Mouse (Mus musculus): ENCODE data around the gene Slc30a7. TPM values are rescaled to one million over a fixed set of nuclear protein-coding genes. Genes with fewer than 3 reads are reported as not detected.

Gene Slc30a7
- total and polyA plus RNA-seq, 2 experiments = 5.8 to 11.2 TPM

DNA sequence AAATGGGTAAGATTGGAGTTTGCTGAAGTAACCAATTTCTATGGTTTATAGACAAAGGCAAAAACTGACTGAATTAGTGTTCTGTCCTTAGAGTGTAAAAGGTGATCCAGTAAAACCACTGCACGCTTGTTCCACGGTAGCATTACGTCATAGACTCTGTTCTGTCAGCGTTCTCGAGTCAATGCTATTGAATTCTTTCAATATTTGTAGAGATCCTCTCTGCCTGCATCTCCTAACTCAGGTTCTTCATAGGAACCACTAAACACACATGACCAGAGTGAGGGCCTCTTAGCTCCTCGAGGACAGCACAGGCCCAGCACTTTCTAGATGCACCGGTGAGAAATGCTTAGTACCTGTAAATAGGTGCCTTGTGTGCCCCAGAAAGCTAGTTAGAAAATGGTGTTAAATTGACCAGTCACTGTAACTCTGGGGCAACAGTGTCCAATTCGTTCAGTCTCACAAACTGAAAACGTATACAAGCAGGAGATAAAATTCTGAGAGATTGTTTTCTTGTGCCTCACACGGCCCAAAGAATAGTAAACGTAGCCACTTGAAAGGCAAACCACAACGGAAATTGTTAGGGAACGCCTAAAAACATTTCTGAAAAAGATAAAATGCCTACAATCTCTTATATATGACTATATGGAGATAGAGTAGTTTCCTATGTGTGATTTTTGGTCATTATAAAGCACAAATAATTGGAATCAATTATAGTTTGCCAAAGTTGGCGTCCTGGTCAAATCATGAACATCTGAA lies 35.1 kb downstream of the Slc30a7 start:
- Histone ChIP-seq H3K4me1 (ENCODE audit: control insufficient read depth, insufficient read depth, low read length) (no peaks in the 10 kb centered on the region), H3K36me3 (ENCODE audit: control insufficient read depth, insufficient read depth, low read length) (peaks cover 24% of the 10 kb centered on the region), H3K79me2 (ENCODE audit: control insufficient read depth, insufficient read depth, low read length) (no peaks in the 10 kb centered on the region), H3K4me3 (ENCODE audit: insufficient read depth, low read depth, low read length) (no peak overlapping the region), H3K9ac (ENCODE audit: low read depth, low read length) (no peak overlapping the region), H3K27me3 (ENCODE audit: control insufficient read depth, insufficient read depth, low read length) (no peaks in the 10 kb centered on the region), H3K27ac (replicated peaks; ENCODE audit: insufficient read depth, low read depth, low read length) (no peak overlapping the region)
- no peak for DNase-seq (ENCODE audit: extremely low read depth, low read depth, low spot score)
- WGBS = 85% methylated on average over 14 of the region's 14 CpGs
- no peak for TF ChIP-seq CTCF (IDR thresholded peaks at IDR 0.05; ENCODE audit: low read depth, low read length)
- TF ChIP-seq POLR2A (IDR thresholded peaks at IDR 0.05; ENCODE audit: extremely low read depth, insufficient read depth, low read length) = no peak

DNA sequence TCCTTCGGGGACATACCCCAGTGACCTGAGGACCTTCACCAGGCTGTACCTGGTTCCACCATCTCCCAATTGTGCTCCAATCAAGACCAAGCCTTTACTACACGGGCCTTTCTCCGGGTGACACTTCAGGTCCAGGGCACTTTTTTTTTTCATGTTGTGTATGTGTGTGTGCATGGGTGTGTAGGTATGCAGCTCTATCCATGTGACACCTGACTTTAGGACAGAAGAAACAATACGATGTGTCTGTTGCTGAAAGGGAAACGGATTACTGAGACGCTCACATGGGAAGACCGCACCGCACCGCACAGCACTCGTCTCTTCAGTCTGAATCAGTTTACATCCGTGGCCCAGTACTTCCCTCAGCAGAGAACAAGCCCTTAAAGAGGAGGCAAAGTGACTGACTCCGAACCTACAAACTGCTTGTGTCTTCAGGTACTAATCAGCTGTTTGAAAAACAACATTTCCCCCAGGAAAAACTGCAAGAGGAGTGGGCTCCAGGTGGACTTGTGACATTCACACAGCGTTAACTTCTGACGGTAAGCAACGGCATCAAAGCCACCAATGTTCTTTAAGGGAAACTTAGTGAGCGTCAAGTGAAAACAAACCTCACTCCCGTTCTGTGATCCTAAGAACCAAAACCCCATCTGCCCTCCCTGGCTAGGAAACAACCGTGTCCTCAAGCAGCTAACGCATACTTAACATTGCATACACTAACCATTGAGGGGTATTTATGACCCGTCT lies 36.0 kb downstream of the Slc30a7 start:
- WGBS = 96% methylated on average over 20 of the region's 20 CpGs
- no peak for DNase-seq (ENCODE audit: extremely low read depth, low read depth, low spot score)

DNA sequence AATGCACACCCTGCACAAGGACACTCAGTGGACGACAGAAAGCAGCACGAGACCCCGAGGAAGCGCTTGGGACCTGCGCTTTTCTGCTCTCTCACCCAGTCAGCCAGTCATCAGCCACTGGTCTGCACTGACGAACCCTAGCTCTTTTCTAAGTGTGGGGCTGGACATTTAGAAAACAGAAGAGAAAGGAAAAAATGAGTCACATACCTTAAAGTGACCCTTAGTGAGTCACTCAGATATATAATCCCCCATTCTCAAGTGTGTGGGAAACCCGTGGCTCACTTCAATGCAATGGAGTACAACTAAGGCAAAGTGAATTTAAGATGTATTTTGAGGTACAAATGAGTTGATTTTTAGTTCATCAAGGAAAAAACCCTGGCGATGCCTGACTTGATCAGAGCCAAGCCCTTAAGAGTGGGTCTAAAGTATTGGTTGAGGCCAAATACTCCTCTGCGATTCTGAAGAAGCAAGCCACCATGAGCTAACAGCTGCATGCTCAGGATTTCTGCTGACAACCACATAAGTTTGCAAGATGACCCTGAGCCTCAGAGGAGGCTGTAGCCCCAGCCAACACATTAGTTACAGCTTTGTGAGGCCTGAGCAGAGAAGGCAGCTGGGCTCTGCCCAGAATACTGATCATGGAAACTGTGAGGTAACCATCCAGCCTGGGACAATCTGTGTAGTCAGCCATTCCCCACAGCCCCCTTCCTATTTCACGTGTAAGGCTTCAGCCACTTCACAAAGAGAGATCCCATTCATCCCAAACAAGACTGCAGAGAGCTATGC lies 38.3 kb downstream of the Slc30a7 start:
- Histone ChIP-seq H3K4me3 (ENCODE audit: insufficient read depth, low read depth, low read length) (no peak overlapping the region), H3K9ac (ENCODE audit: low read depth, low read length) (no peak overlapping the region), H3K4me1 (ENCODE audit: control insufficient read depth, insufficient read depth, low read length) (no peaks in the 10 kb centered on the region), H3K79me2 (ENCODE audit: control insufficient read depth, insufficient read depth, low read length) (no peaks in the 10 kb centered on the region), H3K36me3 (ENCODE audit: control insufficient read depth, insufficient read depth, low read length) (peaks cover 17% of the 10 kb centered on the region), H3K27me3 (ENCODE audit: control insufficient read depth, insufficient read depth, low read length) (no peaks in the 10 kb centered on the region), H3K27ac (replicated peaks; ENCODE audit: insufficient read depth, low read depth, low read length) (no peak overlapping the region)
- DNase-seq (ENCODE audit: extremely low read depth, low read depth, low spot score) = no peak
- no peak for TF ChIP-seq POLR2A (IDR thresholded peaks at IDR 0.05; ENCODE audit: extremely low read depth, insufficient read depth, low read length)
- no peak for TF ChIP-seq CTCF (IDR thresholded peaks at IDR 0.05; ENCODE audit: low read depth, low read length)
- WGBS = 95% methylated on average over 10 of the region's 10 CpGs

More for the DNA sequence above, 36.0 kb downstream of the Slc30a7 start:
- H3K4me3 ChIP-seq (ENCODE audit: insufficient read depth, low read depth, low read length) = no peak overlapping the region
- H3K27me3 ChIP-seq (ENCODE audit: control insufficient read depth, insufficient read depth, low read length) = no peaks in the 10 kb centered on the region
- H3K9ac ChIP-seq (ENCODE audit: low read depth, low read length) = no peak overlapping the region
- peaks cover 21% of the 10 kb centered on the region for H3K36me3 ChIP-seq (ENCODE audit: control insufficient read depth, insufficient read depth, low read length)
- no peak overlapping the region for H3K27ac ChIP-seq (replicated peaks; ENCODE audit: insufficient read depth, low read depth, low read length)
- H3K79me2 ChIP-seq (ENCODE audit: control insufficient read depth, insufficient read depth, low read length) = no peaks in the 10 kb centered on the region
- H3K4me1 ChIP-seq (ENCODE audit: control insufficient read depth, insufficient read depth, low read length) = no peaks in the 10 kb centered on the region
- no peak for TF ChIP-seq CTCF (IDR thresholded peaks at IDR 0.05; ENCODE audit: low read depth, low read length)
- TF ChIP-seq POLR2A (IDR thresholded peaks at IDR 0.05; ENCODE audit: extremely low read depth, insufficient read depth, low read length) = no peak

DNA sequence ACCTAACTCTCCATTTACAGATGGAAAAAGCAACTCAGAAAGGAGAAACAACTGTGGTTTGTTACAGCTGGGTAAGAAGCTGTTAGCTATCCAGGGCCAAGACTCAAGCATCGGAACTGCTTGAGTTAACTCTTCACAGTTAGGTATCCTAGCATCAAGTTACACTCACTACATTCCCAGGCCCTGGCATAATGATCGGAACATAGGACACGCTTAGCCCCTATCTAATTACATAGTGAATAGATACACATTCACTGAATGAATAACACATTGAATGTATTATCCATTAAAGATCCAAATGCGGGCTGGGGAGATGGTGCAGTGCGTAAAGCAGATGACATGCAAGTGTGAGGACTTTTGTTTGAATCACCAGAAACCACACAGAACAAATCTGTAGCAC lies 43.1 kb downstream of the Slc30a7 start:
- H3K9ac ChIP-seq (ENCODE audit: low read depth, low read length) = no peak overlapping the region
- H3K36me3 ChIP-seq (ENCODE audit: control insufficient read depth, insufficient read depth, low read length) = peaks cover 4% of the 10 kb centered on the region; the same call in 1 of the 2 replicates
- H3K79me2 ChIP-seq (ENCODE audit: control insufficient read depth, insufficient read depth, low read length) = no peaks in the 10 kb centered on the region
- H3K27ac ChIP-seq (replicated peaks; ENCODE audit: insufficient read depth, low read depth, low read length) = no peak overlapping the region
- 97% methylated on average over 5 of the region's 5 CpGs for WGBS
- no peaks in the 10 kb centered on the region for H3K4me1 ChIP-seq (ENCODE audit: control insufficient read depth, insufficient read depth, low read length)
- no peak overlapping the region for H3K4me3 ChIP-seq (ENCODE audit: insufficient read depth, low read depth, low read length)
- DNase-seq (ENCODE audit: extremely low read depth, low read depth, low spot score) = no peak
- no peak for TF ChIP-seq CTCF (IDR thresholded peaks at IDR 0.05; ENCODE audit: low read depth, low read length)
- TF ChIP-seq POLR2A (IDR thresholded peaks at IDR 0.05; ENCODE audit: extremely low read depth, insufficient read depth, low read length) = no peak
- H3K27me3 ChIP-seq (ENCODE audit: control insufficient read depth, insufficient read depth, low read length) = no peaks in the 10 kb centered on the region

DNA sequence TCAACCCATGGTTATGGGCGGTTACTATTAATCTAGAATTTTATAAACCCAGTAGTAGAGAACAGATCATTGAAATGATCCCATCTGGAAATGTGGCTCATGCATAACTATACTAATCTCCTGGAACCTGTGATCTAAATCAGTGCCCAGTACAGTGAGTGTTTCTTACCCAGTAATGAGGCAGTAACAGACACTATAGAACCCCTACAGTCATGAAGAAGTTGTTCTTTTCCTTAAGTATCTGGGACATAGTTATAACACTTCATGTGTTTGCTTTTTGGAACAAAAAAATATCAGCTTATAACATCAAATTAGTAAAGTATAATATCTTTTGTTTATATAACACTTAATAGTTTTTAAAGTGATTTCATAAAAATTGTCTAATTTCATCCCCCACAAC lies 43.6 kb downstream of the Slc30a7 start:
- WGBS = 96% methylated on average over 1 of the region's 1 CpGs
- DNase-seq (ENCODE audit: extremely low read depth, low read depth, low spot score) = no peak
- H3K4me3 ChIP-seq (ENCODE audit: insufficient read depth, low read depth, low read length) = no peak overlapping the region
- H3K36me3 ChIP-seq (ENCODE audit: control insufficient read depth, insufficient read depth, low read length) = peaks cover 4% of the 10 kb centered on the region; the same call in 1 of the 2 replicates
- no peaks in the 10 kb centered on the region for H3K79me2 ChIP-seq (ENCODE audit: control insufficient read depth, insufficient read depth, low read length)
- no peaks in the 10 kb centered on the region for H3K4me1 ChIP-seq (ENCODE audit: control insufficient read depth, insufficient read depth, low read length)
- TF ChIP-seq CTCF (IDR thresholded peaks at IDR 0.05; ENCODE audit: low read depth, low read length) = no peak
- no peak for TF ChIP-seq POLR2A (IDR thresholded peaks at IDR 0.05; ENCODE audit: extremely low read depth, insufficient read depth, low read length)
- H3K9ac ChIP-seq (ENCODE audit: low read depth, low read length) = no peak overlapping the region
- no peak overlapping the region for H3K27ac ChIP-seq (replicated peaks; ENCODE audit: insufficient read depth, low read depth, low read length)
- no peaks in the 10 kb centered on the region for H3K27me3 ChIP-seq (ENCODE audit: control insufficient read depth, insufficient read depth, low read length)
